Mouse (Mus musculus) liver, embryonic 13.5 days (tissue): ENCODE data around the gene Lims1. TPM values are rescaled to one million over a fixed set of nuclear protein-coding genes. Genes with fewer than 3 reads are reported as not detected.
A peak's percentile ranks its signal among the peaks of the same experiment; 100 is the strongest.

Experiments
- ATAC-seq: fragments of 200-750 bp; cut with Nextera tagmentation; 2 replicates; pipeline ENCODE4 v1.8.0; 2017; ENCODE audit warnings: low read depth, mild to moderate bottlenecking, moderate number of reproducible peaks, moderate library complexity
- DNase-seq: peaks from one replicate; pipeline ENCODE4 v3.0.0; 2022
- H3K27ac ChIP-seq: fragments of 300-500 bp; sonication (generic); 2 replicates; pipeline ENCODE4 v1.5.1; 2015; ENCODE audit warnings: moderate library complexity, mild to moderate bottlenecking, inconsistent platforms
- H3K27me3 ChIP-seq: fragments of 300-500 bp; sonication (generic); 2 replicates; pipeline ENCODE4 v1.6.1; 2015; ENCODE audit warnings: mild to moderate bottlenecking, inconsistent platforms
- H3K36me3 ChIP-seq: fragments of 300-500 bp; sonication (generic); 2 replicates; pipeline ENCODE4 v1.6.1; 2015; ENCODE audit warnings: mild to moderate bottlenecking, inconsistent platforms
- H3K4me1 ChIP-seq: fragments of 300-500 bp; sonication (generic); replicated peaks from 2 replicates; pipeline ENCODE4 v1.6.1; 2015; ENCODE audit warnings: inconsistent platforms
- H3K4me2 ChIP-seq: fragments of 300-500 bp; sonication (generic); 2 replicates; pipeline ENCODE4 v1.6.1; 2015; ENCODE audit warnings: inconsistent platforms, mild to moderate bottlenecking, moderate library complexity
- H3K4me3 ChIP-seq: fragments of 300-500 bp; sonication (generic); replicated peaks from 2 replicates; pipeline ENCODE4 v1.5.1; 2015; ENCODE audit warnings: mild to moderate bottlenecking, inconsistent platforms
- H3K9ac ChIP-seq: fragments of 300-500 bp; sonication (generic); 2 replicates; pipeline ENCODE4 v1.6.1; 2015; ENCODE audit warnings: mild to moderate bottlenecking, inconsistent platforms
- H3K9me3 ChIP-seq: fragments of 300-500 bp; sonication (generic); replicated peaks from 2 replicates; pipeline ENCODE4 v1.6.1; 2016; ENCODE audit warnings: inconsistent platforms
- WGBS: fragments of 180-500 bp; shearing (Covaris S2); methylation state at CpG from one replicate; pipeline ENCODE4 v1.1.7; 2015; ENCODE audit not compliant: insufficient replicate concordance; 5-methylcytosine and 5-hydroxymethylcytosine counted together
- polyA plus RNA-seq: library from polyadenylated mRNA; unstranded; fragments of >200 nt; fragmentation: Nextera tagmentation; extraction: Ambion mirVana; gene quantifications from 2 replicates; pipeline ENCODE4 v1.2.1, GENCODE M21; 2015

Lims1 gene
- 107 and 118 TPM in 2 replicates for polyA plus RNA-seq

DNA sequence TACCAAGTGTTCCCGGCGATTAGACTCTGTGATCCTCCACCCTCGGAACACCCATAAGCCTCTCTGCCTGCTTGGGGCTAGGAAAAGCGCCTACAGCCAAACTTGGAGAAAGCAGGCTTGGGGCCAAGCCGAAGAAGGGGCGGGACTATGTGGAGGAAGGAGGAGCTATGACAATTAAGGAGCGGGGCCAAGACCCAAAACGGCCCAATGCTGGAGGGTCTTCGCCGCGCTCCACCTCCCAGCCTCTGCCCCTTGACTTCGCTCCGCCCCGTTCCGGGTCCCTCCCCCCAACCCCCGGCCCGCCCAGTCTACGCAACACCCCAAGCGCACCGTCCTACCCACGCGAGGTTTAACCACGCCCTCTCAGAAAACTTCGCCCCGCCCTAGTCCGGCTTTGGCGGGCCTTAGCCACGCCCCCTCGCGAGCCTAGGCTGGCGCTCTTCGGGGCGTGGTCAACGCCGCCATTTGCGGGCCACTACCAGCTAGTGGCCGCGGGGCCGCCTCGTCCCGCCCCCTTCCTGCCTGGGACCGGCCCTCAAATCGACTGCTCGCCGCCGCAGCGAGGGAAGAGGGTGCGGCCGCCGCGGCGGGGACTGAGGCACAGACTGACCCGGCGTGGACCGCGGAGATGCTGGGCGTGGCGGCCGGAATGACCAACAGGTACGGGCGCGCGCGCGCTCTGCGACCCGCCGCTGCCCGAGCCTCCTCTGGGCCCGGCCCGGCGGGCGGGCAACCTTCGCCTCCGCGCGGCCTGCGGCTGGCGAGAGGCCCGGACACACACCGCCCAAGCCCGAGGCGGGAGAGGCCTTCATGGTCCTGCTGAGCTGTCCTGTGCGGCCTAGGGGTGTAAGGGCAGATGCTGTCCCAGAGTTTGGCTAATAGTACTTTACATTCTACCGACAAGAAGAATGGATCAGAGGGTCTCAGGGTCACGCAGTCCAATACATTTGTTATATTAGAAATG lies at the start of gene Lims1:
Gene Lims1 (plus strand): TSS at position 439 of the 964 bp plus-strand sequence.
- WGBS, result under 1% methylated on average over 86 of the region's 86 CpGs
- Histone ChIP-seq H3K4me2 (peak within 1 kb of the TSS; percentile 79), H3K36me3 (no peaks in the 10 kb centered on the region), H3K9ac (peak within 1 kb of the TSS; percentile 92), H3K9me3 (no peaks in the 10 kb centered on the region; the same call in 1 of the 2 replicates), H3K4me3 (peak within 1 kb of the TSS; percentile 84), H3K4me1 (peaks cover 41% of the 10 kb centered on the region), H3K27ac (peak within 1 kb of the TSS; percentile 90), H3K27me3 (no peaks in the 10 kb centered on the region)
- peak; percentile 95 for ATAC-seq
- peak; percentile 98 for DNase-seq

GRCm38 (mm10) chr10:58282238-58282637 lies 41.0 kb upstream of the Lims1 start:
- H3K36me3 ChIP-seq, result peaks cover 41% of the 10 kb centered on the region

GRCm38 (mm10) chr10:58290742-58291141 lies 32.5 kb upstream of the Lims1 start:
- Histone ChIP-seq H3K4me1 (peaks cover 7% of the 10 kb centered on the region; the same call in 1 of the 2 replicates), H3K4me2 (no peak overlapping the region), H3K36me3 (peaks cover 66% of the 10 kb centered on the region), H3K27ac (no peak overlapping the region), H3K9me3 (no peaks in the 10 kb centered on the region), H3K27me3 (no peaks in the 10 kb centered on the region), H3K9ac (no peak overlapping the region), H3K4me3 (no peak overlapping the region)
- 33% methylated on average over 3 of the region's 3 CpGs for WGBS
- ATAC-seq (peak; percentile 75), DNase-seq (peak; percentile 28)

More at GRCm38 (mm10) chr10:58282238-58282637, 41.0 kb upstream of the Lims1 start:
- WGBS, result 71% methylated on average over 7 of the region's 7 CpGs
- Histone ChIP-seq H3K9me3 (no peaks in the 10 kb centered on the region), H3K4me1 (no peaks in the 10 kb centered on the region), H3K4me2 (no peak overlapping the region), H3K4me3 (no peak overlapping the region), H3K27ac (no peak overlapping the region), H3K9ac (no peak overlapping the region), H3K27me3 (no peaks in the 10 kb centered on the region)
- DNase-seq (no peak), ATAC-seq (no peak)

- 77% methylated on average over 3 of the region's 3 CpGs for WGBS
- ATAC-seq, result no peak
- no peak overlapping the region for H3K4me3 ChIP-seq
Measured at GRCm38 (mm10) chr10:58294246-58294645, 29.0 kb upstream of the Lims1 start.

DNA sequence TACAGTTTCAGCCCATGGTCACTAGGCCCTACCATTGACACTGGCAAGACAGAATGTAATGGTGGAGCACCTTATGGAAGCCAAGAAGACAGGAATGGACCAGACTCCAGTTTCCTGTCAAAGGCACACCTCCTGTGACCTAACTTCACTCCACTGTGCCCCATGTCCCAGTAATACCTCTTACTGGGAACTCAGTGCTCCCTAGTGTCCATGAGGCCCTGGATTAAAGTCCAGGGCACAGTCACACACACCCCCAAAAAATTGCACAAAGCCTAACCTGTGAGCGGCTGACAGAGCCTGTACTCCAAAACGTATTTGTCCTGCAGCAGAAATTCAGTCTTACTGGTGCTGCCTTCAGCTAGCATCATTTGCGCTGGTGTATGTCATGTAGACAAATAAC lies 27.7 kb upstream of the Lims1 start:
- Histone ChIP-seq H3K4me3 (no peak overlapping the region), H3K9ac (no peak overlapping the region), H3K4me1 (peaks cover 5% of the 10 kb centered on the region; the same call in 1 of the 2 replicates), H3K27me3 (no peaks in the 10 kb centered on the region), H3K9me3 (no peaks in the 10 kb centered on the region), H3K4me2 (no peak overlapping the region), H3K27ac (no peak overlapping the region), H3K36me3 (peaks cover 72% of the 10 kb centered on the region)
- ATAC-seq, result no peak
- no peak for DNase-seq
- WGBS, result 84% methylated on average over 3 of the region's 3 CpGs

More at GRCm38 (mm10) chr10:58294246-58294645, 29.0 kb upstream of the Lims1 start:
- peaks cover 74% of the 10 kb centered on the region for H3K36me3 ChIP-seq
- peaks cover 7% of the 10 kb centered on the region; the same call in 1 of the 2 replicates for H3K4me1 ChIP-seq
- H3K4me2 ChIP-seq, result no peak overlapping the region
- no peak for DNase-seq
- no peak overlapping the region for H3K27ac ChIP-seq
- no peaks in the 10 kb centered on the region for H3K9me3 ChIP-seq
- no peaks in the 10 kb centered on the region for H3K27me3 ChIP-seq
- H3K9ac ChIP-seq, result no peak overlapping the region

- Histone ChIP-seq H3K9ac (no peak overlapping the region), H3K9me3 (no peaks in the 10 kb centered on the region), H3K4me3 (no peak overlapping the region), H3K4me1 (no peaks in the 10 kb centered on the region), H3K36me3 (peaks cover 22% of the 10 kb centered on the region), H3K27ac (no peak overlapping the region), H3K27me3 (no peaks in the 10 kb centered on the region), H3K4me2 (no peak overlapping the region)
- DNase-seq (no peak), ATAC-seq (no peak)
- WGBS, result 77% methylated on average over 7 of the region's 7 CpGs
Measured at GRCm38 (mm10) chr10:58304996-58305395, 18.3 kb upstream of the Lims1 start.

DNA sequence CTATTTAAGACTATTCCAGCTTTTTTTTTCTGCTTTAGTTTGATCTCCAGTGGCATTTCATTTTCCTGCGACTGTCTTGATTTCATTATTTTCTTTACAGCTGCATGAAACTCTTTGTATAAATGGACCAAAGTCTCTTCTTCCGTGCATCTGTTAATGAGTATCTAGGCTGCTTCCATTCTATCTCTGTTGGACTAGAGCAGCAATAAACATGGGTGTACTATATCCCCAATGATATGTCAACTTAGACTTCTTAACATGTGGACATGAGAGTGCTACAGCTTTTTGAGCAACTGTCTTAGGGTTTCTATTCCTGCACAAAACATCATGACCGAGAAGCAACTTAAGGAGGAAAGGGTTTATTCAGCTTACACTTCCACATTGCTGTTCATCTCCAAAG lies 16.4 kb upstream of the Lims1 start:
- no peak for ATAC-seq
- Histone ChIP-seq H3K36me3 (peaks cover 28% of the 10 kb centered on the region), H3K9ac (no peak overlapping the region), H3K27me3 (no peaks in the 10 kb centered on the region), H3K9me3 (no peaks in the 10 kb centered on the region), H3K27ac (no peak overlapping the region), H3K4me2 (no peak overlapping the region), H3K4me3 (no peak overlapping the region), H3K4me1 (no peaks in the 10 kb centered on the region)
- WGBS, result 74% methylated on average over 3 of the region's 3 CpGs
- no peak for DNase-seq

DNA sequence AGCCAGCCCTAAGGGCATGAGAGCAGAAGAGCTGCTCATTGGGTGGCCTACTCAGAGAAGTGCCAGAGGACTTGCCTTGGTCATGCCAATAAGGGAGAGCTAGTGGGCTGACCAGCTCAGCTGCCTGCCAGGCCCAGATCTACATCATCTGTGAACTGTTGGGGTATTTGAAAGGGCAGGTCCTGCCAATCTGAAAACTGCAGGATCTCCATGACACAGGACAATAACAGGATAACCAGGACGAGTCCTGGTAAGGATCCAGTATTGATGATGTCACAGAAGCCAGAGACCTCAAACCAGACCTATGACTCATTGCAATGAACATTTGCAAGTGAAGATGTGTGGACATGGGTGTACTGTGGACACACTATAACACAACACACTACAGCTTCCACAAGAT lies 12.5 kb upstream of the Lims1 start:
- Histone ChIP-seq H3K4me3 (no peak overlapping the region), H3K27ac (no peak overlapping the region), H3K36me3 (peaks cover 24% of the 10 kb centered on the region), H3K4me2 (no peak overlapping the region), H3K27me3 (no peaks in the 10 kb centered on the region), H3K9me3 (0 out of 2 replicates have a peak, but pooled peaks cover 3% of the 10 kb centered on the region), H3K4me1 (no peaks in the 10 kb centered on the region), H3K9ac (no peak overlapping the region)
- no peak for ATAC-seq
- DNase-seq, result no peak
- 61% methylated on average over 1 of the region's 1 CpGs for WGBS

DNA sequence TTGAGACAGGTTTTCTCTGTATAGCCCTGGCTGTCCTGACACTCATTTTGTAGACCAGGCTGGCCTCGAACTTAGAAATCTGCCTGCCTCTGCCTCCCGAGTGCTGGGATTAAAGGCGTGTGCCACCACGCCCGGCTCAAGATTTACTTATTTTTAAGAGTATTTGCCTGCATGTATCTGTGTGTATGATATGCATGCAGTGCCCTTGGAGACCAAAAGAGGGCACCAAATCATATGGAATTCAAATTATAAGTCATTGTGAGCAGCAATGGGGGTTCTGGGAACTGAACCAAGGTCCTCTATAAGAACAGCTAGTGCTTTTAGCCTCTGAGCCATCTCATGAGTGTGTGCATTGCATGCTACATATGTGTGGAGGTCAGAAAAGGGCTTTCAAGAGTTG lies 10.4 kb upstream of the Lims1 start:
- H3K27me3 ChIP-seq, result no peaks in the 10 kb centered on the region
- peaks cover 19% of the 10 kb centered on the region for H3K36me3 ChIP-seq
- ATAC-seq, result no peak

GRCm38 (mm10) chr10:58320881-58321280 lies 2.4 kb upstream of the Lims1 start:
- ATAC-seq (no peak), DNase-seq (no peak)
- H3K4me1 ChIP-seq, result peaks cover 22% of the 10 kb centered on the region
- H3K4me3 ChIP-seq, result no peak overlapping the region
- 86% methylated on average over 3 of the region's 3 CpGs for WGBS
- no peaks in the 10 kb centered on the region for H3K36me3 ChIP-seq
- H3K27ac ChIP-seq, result no peak overlapping the region
- H3K9me3 ChIP-seq, result no peaks in the 10 kb centered on the region; the same call in 1 of the 2 replicates
- no peaks in the 10 kb centered on the region for H3K27me3 ChIP-seq
- no peak overlapping the region for H3K4me2 ChIP-seq
- no peak overlapping the region for H3K9ac ChIP-seq

More for the DNA sequence above, 10.4 kb upstream of the Lims1 start:
- no peaks in the 10 kb centered on the region for H3K4me1 ChIP-seq
- DNase-seq, result no peak
- 87% methylated on average over 5 of the region's 5 CpGs for WGBS
- H3K4me3 ChIP-seq, result no peak overlapping the region
- 0 out of 2 replicates have a peak, but pooled peaks cover 3% of the 10 kb centered on the region for H3K9me3 ChIP-seq
- H3K27ac ChIP-seq, result no peak overlapping the region
- no peak overlapping the region for H3K9ac ChIP-seq
- no peak overlapping the region for H3K4me2 ChIP-seq

DNA sequence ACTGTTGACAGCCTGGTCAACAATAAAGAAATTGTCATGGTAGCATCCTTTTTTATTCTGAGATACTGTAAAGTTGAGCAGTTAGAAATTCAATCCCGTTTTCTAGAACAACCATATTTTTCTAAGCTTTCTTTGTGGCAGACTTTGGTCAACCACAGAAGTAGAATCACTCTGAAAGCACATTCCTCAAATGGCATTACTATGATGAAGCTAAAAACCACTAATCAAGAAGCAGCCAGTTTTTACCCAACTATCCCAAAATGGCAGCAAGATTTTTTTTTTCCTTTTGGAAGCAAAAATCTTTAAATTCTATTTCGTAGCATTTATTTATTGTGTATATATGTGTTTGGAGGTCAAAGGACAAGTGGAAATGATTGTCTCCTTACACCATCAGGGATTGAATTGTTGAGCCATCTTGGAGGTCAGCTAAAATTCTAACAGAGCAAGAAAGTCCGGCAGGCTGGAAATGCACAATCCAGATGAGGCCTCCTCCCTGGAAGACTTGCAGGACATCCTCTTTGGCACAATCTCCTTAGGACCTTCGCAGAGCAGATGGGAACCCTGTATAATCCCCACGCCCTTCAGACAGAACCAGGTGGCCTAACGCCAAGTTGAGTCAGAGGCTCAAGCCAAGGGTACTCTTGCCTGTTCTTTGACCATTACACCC lies 772 bp upstream of the Lims1 start:
- Histone ChIP-seq H3K4me1 (peaks cover 38% of the 10 kb centered on the region), H3K9ac (peak overlapping the region; percentile 69), H3K27me3 (no peaks in the 10 kb centered on the region), H3K9me3 (no peaks in the 10 kb centered on the region; the same call in 1 of the 2 replicates), H3K27ac (peak overlapping the region; percentile 85), H3K36me3 (no peaks in the 10 kb centered on the region), H3K4me3 (peak overlapping the region; percentile 84), H3K4me2 (peak overlapping the region; percentile 79)
- no peak for DNase-seq
- WGBS, result 25% methylated on average over 6 of the region's 6 CpGs
- no peak for ATAC-seq
